Mouse (Mus musculus): ENCODE measurements at regions not wholly inside any gene's neighbourhood (a gene's known extent, or its start where the extent isn't known, plus 50 kb on each side); places are given as distances from the start of the nearest gene placed in this dataset.
"Not testable (repeated sequence)": the region's sequence is repeated elsewhere in the genome, so short reads cannot be mapped to it uniquely, and the experiment has no call there.

GRCm38 (mm10) chr16:21102033-21102432, 51.8 kb downstream of the Teddm3 start:
- H3K36me3 ChIP-seq (replicated peaks in 1 of 2; ENCODE audit: control insufficient read depth in 1 of 2, insufficient read depth in 1 of 2, low read length in 1 of 2); H3K27ac ChIP-seq (ENCODE audit: insufficient read depth, low read depth); in situ Hi-C loops (cut with MboI; ENCODE audit: low pct_ligation_motif_present, low pct_unique_long_range_greater_than_20kb, low sequenced_read_pairs); H3K79me2 ChIP-seq (replicated peaks; ENCODE audit: control insufficient read depth, extremely low read depth, insufficient read depth, poor library complexity, severe bottlenecking); H3K4me2 ChIP-seq (ENCODE audit: insufficient read depth, low read depth, poor library complexity, severe bottlenecking); H3K9ac ChIP-seq (ENCODE audit: insufficient read depth, low read depth); H3K27me3 ChIP-seq (replicated peaks); DNase-seq (ENCODE audit: extremely low read depth); dilution Hi-C loops (cut with MboI; ENCODE audit: extremely low pct_ligation_motif_present, extremely low pct_unique_long_range_greater_than_20kb, low sequenced_read_pairs); H3K4me3 ChIP-seq (replicated peaks in 1 of 3; ENCODE audit: low read depth in 2 of 3, low read length in 2 of 3, poor library complexity in 1 of 3); H3K9me3 ChIP-seq (replicated peaks; ENCODE audit: low read length); H3K4me1 ChIP-seq (ENCODE audit: control insufficient read depth in 1 of 2, insufficient read depth in 2 of 2): not testable (repeated sequence)

- H3K4me1 ChIP-seq (ENCODE audit: control insufficient read depth in 1 of 2, insufficient read depth in 2 of 2); H3K9me3 ChIP-seq (replicated peaks; ENCODE audit: low read length); H3K27ac ChIP-seq (ENCODE audit: insufficient read depth, low read depth); H3K27me3 ChIP-seq (replicated peaks); H3K79me2 ChIP-seq (replicated peaks; ENCODE audit: control insufficient read depth, extremely low read depth, insufficient read depth, poor library complexity, severe bottlenecking); H3K4me2 ChIP-seq (ENCODE audit: insufficient read depth, low read depth, poor library complexity, severe bottlenecking); H3K9ac ChIP-seq (ENCODE audit: insufficient read depth, low read depth); H3K36me3 ChIP-seq (replicated peaks in 1 of 2; ENCODE audit: control insufficient read depth in 1 of 2, insufficient read depth in 1 of 2, low read length in 1 of 2); DNase-seq (ENCODE audit: extremely low read depth); in situ Hi-C loops (cut with MboI; ENCODE audit: low pct_ligation_motif_present, low pct_unique_long_range_greater_than_20kb, low sequenced_read_pairs); dilution Hi-C loops (cut with MboI; ENCODE audit: extremely low pct_ligation_motif_present, extremely low pct_unique_long_range_greater_than_20kb, low sequenced_read_pairs); H3K4me3 ChIP-seq (replicated peaks in 1 of 3; ENCODE audit: low read depth in 2 of 3, low read length in 2 of 3, poor library complexity in 1 of 3): not testable (repeated sequence)
Observed at GRCm38 (mm10) chr16:21100126-21100525, 53.7 kb downstream of the Teddm3 start.

DNA sequence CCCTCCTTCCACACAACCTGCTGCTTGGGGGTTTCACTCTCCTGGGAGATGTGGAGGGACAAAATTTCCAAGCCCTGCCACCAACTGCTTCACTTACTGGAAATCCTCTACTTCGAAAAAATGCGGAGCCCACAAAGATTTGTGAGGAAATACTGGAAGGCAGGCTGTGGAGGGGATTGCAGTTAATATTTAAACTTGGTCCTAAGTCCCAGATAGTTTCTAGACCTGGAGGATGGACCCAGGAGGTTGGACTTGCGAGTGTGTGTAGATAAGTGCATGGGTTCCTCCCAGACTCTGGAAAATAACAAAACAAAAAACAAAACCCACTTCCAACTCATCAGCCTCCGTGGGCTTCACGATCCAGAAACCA, 79.0 kb downstream of the Teddm3 start:
- Histone ChIP-seq H3K4me2 (ENCODE audit: insufficient read depth, low read depth, poor library complexity, severe bottlenecking) (no peak overlapping the region), H3K4me3 (replicated peaks in 1 of 3; ENCODE audit: low read depth in 2 of 3, low read length in 2 of 3, poor library complexity in 1 of 3) (no peak overlapping the region), H3K79me2 (replicated peaks; ENCODE audit: control insufficient read depth, extremely low read depth, insufficient read depth, poor library complexity, severe bottlenecking) (no peaks in the 10 kb centered on the region), H3K4me1 (ENCODE audit: control insufficient read depth in 1 of 2, insufficient read depth in 2 of 2) (no peaks in the 10 kb centered on the region), H3K27ac (ENCODE audit: insufficient read depth, low read depth) (no peak overlapping the region), H3K36me3 (replicated peaks in 1 of 2; ENCODE audit: control insufficient read depth in 1 of 2, insufficient read depth in 1 of 2, low read length in 1 of 2) (no peaks in the 10 kb centered on the region), H3K9ac (ENCODE audit: insufficient read depth, low read depth) (no peak overlapping the region), H3K27me3 (replicated peaks) (no peaks in the 10 kb centered on the region), H3K9me3 (replicated peaks; ENCODE audit: low read length) (no peaks in the 10 kb centered on the region)
- dilution Hi-C loops (cut with MboI; ENCODE audit: extremely low pct_ligation_motif_present, extremely low pct_unique_long_range_greater_than_20kb, low sequenced_read_pairs) = no loop called here
- DNase-seq (ENCODE audit: extremely low read depth) = no peak
- TF ChIP-seq TBP (conservative IDR thresholded peaks at IDR 0.05; ENCODE audit: low read depth, low read length) = no peak
- no peak for TF ChIP-seq USF1 (IDR thresholded peaks at IDR 0.05; ENCODE audit: low read depth, low read length)
- in situ Hi-C loops (cut with MboI; ENCODE audit: low pct_ligation_motif_present, low pct_unique_long_range_greater_than_20kb, low sequenced_read_pairs) = no loop called here

GRCm38 (mm10) chr16:21074082-21074778, 79.6 kb downstream of the Teddm3 start:
- DNase-seq (ENCODE audit: extremely low read depth); H3K9ac ChIP-seq (ENCODE audit: insufficient read depth, low read depth); H3K27me3 ChIP-seq (replicated peaks); H3K4me1 ChIP-seq (ENCODE audit: control insufficient read depth in 1 of 2, insufficient read depth in 2 of 2); H3K9me3 ChIP-seq (replicated peaks; ENCODE audit: low read length); H3K4me3 ChIP-seq (replicated peaks in 1 of 3; ENCODE audit: low read depth in 2 of 3, low read length in 2 of 3, poor library complexity in 1 of 3); H3K36me3 ChIP-seq (replicated peaks in 1 of 2; ENCODE audit: control insufficient read depth in 1 of 2, insufficient read depth in 1 of 2, low read length in 1 of 2); dilution Hi-C loops (cut with MboI; ENCODE audit: extremely low pct_ligation_motif_present, extremely low pct_unique_long_range_greater_than_20kb, low sequenced_read_pairs); H3K27ac ChIP-seq (ENCODE audit: insufficient read depth, low read depth); in situ Hi-C loops (cut with MboI; ENCODE audit: low pct_ligation_motif_present, low pct_unique_long_range_greater_than_20kb, low sequenced_read_pairs); H3K79me2 ChIP-seq (replicated peaks; ENCODE audit: control insufficient read depth, extremely low read depth, insufficient read depth, poor library complexity, severe bottlenecking): not testable (repeated sequence)
- TF ChIP-seq ELF1 (IDR thresholded peaks at IDR 0.05; ENCODE audit: low read depth, low read length) = peak; percentile 38; the same call in 1 of the 2 replicates
- H3K4me2 ChIP-seq (ENCODE audit: insufficient read depth, low read depth, poor library complexity, severe bottlenecking) = peak overlapping the region; percentile 43; the same call in 1 of the 2 replicates

All from CH12.LX (cell line).